Mouse (Mus musculus): ENCODE measurements around the gene Slu7.

The Slu7 gene

DNA sequence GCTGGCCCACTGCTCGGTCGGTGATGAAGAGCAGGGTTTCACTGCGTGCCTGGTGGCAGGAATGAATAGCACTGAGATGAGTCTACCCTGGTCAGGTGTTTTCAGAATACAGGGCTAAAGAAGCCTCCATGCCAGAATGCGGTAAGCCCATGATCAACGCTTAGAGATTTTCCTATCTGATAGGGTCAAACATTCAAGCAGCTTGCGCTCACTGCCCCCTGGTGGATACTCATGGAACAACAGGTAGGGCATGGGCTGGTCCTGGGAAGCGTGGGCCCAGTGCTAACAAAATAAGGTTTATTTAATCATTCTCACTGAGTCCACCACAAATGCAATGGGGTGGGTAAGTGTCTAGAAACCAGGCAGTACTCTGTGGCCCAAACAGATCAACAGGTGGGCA is 59.1 kb downstream of the Slu7 start:
- peak; percentile 82 to 84 for DNase-seq

GRCm38 (mm10) chr11:43493815-43494409 is 60.4 kb downstream of the Slu7 start:
- DNase-seq = peak; percentile 72 to 74

DNA sequence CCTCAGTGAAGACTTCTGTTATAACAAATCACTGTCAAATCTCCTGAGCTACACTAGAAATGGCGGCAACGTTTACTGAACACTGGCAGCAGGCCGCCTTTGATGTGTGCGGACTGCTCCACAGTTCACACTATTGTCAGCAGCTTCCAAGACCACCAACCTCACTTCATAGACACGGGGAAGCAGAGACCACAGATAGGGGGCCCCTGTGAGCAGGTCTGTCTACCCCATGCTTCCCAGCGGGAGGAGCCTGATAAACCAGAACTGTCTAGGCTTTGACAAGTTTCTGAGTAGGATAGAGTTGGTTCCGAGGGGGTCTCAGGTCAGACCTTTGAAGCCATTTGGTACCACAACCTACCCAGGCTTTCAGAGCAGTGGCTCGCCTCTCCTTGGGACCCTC is 61.5 kb downstream of the Slu7 start:
- DNase-seq = no peak

DNA sequence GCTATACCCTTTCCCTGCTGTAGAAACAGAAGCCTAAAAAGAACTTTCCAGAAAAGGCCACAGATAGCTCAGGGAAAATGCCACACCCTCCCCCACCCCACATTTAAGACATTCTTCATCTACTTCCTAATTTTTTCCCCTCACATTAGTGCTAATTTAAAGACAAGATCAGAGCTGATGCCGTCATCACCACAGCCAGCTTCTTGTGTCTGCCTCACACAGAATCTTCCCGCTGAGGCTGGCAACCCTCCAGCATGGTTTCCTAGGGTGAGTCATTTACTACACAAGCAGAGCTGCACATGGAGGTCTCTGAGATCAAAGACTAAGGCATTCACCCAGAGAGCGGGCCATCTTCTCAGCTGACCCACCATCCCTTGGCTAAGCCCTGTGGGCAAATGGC is 62.0 kb downstream of the Slu7 start:
- DNase-seq = no peak
